Mouse (Mus musculus) c-Kit-positive CD71-positive TER-119-positive erythroid progenitor cells, embryonic 14.5 days (primary cell): Measurements from ENCODE around the gene Dxo.

ENCODE experiments used
- DNase-seq: peaks from one replicate; pipeline ENCODE4 v3.0.0-alpha.2; 2013; ENCODE audit warnings: low spot score

Dxo gene

DNA sequence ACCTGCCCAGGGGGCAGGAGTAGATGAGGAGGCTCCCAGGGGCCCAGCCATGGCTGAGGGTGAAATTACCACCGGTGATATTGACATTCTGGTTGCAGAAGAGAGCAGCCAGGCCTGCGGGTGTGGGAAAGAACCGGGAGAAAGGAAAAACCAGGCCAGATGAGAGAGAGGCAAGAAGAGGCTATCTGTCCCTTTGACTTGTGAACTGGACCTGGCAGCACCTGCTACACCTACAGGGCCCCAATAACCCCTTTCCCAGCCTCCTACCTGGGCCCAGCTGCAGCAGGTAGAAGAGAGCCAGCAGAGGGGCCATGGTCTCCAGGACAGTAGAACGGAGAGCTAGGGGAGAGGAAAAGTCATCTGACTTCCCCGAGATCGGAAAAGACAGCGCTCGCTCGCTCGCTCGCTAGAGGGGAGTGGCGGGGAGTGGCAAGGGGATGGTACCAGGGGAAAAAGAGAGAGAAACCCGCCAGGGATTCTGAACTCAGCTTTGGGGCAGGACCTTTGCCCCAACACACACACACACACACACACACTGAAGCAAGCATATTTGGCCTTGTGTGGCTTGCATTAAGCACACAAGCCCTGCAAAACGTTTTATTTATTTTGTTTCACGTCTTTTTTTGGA is 45.0 kb downstream of the Dxo start, which contains the start of gene Gm20547:
Gene Gm20547 (minus strand): TSS at position 360 of the 628 bp plus-strand sequence.
- DNase-seq: no peak

DNA sequence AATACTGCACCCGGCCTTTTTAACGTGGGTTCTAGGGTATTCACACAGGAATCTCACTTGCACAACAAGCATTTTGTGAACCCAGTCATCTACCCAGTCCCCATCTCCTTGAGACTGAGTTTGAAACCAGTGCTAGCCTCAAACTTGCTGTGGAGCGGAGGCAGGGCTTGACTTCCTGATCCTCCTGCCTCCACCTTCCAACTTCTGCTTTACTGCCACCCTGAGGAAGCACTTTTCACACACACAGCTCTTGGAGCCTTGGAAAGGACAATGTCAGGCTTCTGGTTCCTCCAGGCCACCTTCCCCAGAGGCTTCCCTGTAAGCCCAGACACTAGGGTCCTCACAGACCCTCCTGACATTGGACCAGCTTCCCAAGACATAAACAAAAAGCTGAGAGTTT is 46.5 kb downstream of the Dxo start:
- DNase-seq: no peak

DNA sequence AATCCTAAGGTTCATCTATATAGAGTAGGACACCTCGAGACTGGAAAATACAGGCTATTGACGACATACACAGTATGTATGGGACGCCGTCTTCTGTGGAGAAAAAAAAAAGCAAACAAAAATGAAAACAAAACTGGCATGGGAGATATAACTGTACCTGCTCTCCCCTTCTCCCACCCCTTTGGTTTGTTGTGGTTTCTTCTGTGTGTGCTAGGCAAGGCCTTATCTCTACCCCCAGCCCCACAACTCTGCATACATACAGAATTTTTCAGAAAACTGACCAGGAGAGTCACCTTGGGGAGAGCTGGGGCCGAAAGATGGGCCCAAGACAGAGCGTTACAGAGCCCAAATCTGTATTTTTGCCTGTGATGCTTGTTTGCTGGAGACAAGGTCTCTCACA is 47.9 kb downstream of the Dxo start:
- no peak for DNase-seq

DNA sequence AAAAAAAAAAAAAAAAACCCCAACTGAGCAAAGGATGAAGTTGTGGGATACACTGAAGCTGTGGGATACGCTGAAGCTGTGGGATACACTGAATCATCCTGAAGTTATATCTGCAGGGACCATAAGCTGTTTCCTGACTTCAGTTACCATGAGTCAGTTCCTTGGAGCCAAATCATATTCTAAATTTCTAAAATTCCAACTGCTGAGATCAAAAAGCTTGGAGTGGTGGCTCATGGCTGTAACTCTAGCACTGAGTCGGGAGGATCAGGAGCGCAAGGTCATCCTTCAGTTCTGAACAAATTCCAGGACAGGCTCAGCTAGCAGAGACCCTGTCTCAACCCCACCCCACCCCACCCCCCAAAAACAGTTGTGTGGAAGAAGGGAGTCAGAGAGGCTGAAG is 48.8 kb downstream of the Dxo start:
- DNase-seq: no peak

DNA sequence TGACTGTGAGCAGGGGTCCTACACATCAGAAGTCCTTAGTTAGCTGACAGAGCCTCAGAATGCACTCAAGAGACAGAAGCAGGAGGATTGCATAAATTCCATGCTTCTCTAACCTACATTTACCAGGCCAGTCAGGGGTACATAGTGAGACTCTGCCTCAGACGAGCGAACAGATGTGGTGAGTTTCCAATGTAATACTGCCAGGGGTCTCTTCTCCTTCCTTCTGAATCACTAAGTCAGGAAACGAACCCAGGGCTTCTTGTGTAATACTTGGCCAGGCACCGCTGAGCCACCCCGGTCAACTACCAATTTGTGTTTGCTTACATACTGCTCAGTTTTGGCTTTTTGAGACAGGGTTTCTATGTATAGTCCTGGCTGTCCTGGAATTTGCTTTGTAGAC is 51.1 kb downstream of the Dxo start:
- DNase-seq: no peak
